Mouse (Mus musculus): ENCODE results near the gene Olfr1297. TPM values are rescaled to one million over a fixed set of nuclear protein-coding genes. Genes with fewer than 3 reads are reported as not detected.

Gene Olfr1297
- total RNA-seq (2014; fragmentation: Nextera tagmentation) (not detected in 2 replicates), total RNA-seq (2017) (0.05 TPM in 1 of 2 replicates, not detected in the other), polyA plus RNA-seq (2012) (not detected in 2 replicates)

DNA sequence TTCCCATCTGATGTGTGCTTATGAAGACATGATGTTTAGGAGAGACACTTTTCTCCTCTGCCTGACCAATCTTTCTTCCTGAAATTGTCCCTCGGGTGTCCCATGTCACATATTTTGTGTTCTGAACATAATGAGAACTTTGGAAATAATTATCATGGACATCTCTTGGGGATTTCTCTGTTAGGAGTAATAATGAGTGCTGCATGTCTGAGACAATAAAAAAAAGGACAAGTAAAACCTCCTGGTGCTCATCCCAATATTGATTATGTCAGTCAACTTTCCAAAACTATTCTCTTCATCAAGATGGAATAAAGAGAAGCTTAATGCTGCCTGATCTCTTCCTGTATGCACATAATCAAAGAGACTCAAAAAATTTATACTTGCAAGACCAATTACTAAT lies at the start of gene Olfr1297:
Gene Olfr1297 (minus strand): TSS at position 101 of the 400 bp plus-strand sequence.
- H3K9me3 ChIP-seq (replicated peaks), result 0 out of 2 replicates have a peak, but pooled peaks cover 2% of the 10 kb centered on the region
- H3K4me1 ChIP-seq (ENCODE audit: insufficient read depth, low read depth, low read length), result no peaks in the 10 kb centered on the region
- no peak for ATAC-seq (ENCODE audit: extremely low read depth, insufficient number of reproducible peaks, low FRiP score, poor library complexity, severe bottlenecking)
- no peak within 1 kb of the TSS for H3K4me3 ChIP-seq (ENCODE audit: low read depth, low read length)
- TF ChIP-seq TAL1 (conservative IDR thresholded peaks at IDR 0.05; ENCODE audit: low read depth, low read length) (no peak), GATA2 (IDR thresholded peaks at IDR 0.05; ENCODE audit: borderline replicate concordance, low read depth, low read length) (no peak), GATA1 (IDR thresholded peaks at IDR 0.05; ENCODE audit: borderline replicate concordance, low read length) (no peak), POLR2AphosphoS5 (IDR thresholded peaks at IDR 0.05; ENCODE audit: insufficient replicate concordance, low read depth, low read length) (no peak), CTCF (IDR thresholded peaks at IDR 0.05; ENCODE audit: low read depth, low read length) (no peak)
- no peaks in the 10 kb centered on the region for H3K36me3 ChIP-seq (replicated peaks)
- H3K27me3 ChIP-seq (ENCODE audit: insufficient read depth, low read length), result no peaks in the 10 kb centered on the region
- DNase-seq (ENCODE audit: low spot score), result no peak

DNA sequence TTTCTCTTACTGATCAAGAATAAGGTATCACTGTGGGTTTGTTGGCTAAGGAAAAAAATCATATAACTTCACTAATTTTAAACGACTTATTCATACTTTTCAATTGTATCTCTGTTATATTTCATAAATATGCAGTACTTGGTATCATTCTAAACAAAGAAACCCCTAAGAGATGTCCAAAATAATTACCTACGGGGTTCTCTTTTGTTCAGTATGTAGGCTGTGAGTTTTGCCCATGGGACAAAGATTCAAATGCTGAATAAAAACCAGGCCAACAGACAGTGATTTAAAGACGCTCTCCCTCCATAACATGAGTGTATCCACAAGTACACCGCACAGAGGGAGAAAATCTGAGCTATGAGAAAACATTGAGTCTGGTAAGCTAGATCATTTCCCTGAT lies 34.8 kb upstream of the Olfr1297 start, which contains the start of gene Olfr1299:
Gene Olfr1299 (plus strand): TSS at position 301 of the 400 bp plus-strand sequence.
- TF ChIP-seq GATA1 (IDR thresholded peaks at IDR 0.05; ENCODE audit: borderline replicate concordance, low read length) (no peak), POLR2AphosphoS5 (IDR thresholded peaks at IDR 0.05; ENCODE audit: insufficient replicate concordance, low read depth, low read length) (no peak), TAL1 (conservative IDR thresholded peaks at IDR 0.05; ENCODE audit: low read depth, low read length) (no peak)
- no peaks in the 10 kb centered on the region for H3K27me3 ChIP-seq (ENCODE audit: insufficient read depth, low read length)
- H3K4me3 ChIP-seq (ENCODE audit: low read depth, low read length), result no peak within 1 kb of the TSS
- H3K4me1 ChIP-seq (ENCODE audit: insufficient read depth, low read depth, low read length), result no peaks in the 10 kb centered on the region
- H3K36me3 ChIP-seq (replicated peaks), result no peaks in the 10 kb centered on the region
- DNase-seq (ENCODE audit: low spot score), result no peak
- no peak for ATAC-seq (ENCODE audit: extremely low read depth, insufficient number of reproducible peaks, low FRiP score, poor library complexity, severe bottlenecking)
- peaks cover 10% of the 10 kb centered on the region; the same call in 1 of the 2 replicates for H3K9me3 ChIP-seq (replicated peaks)

DNA sequence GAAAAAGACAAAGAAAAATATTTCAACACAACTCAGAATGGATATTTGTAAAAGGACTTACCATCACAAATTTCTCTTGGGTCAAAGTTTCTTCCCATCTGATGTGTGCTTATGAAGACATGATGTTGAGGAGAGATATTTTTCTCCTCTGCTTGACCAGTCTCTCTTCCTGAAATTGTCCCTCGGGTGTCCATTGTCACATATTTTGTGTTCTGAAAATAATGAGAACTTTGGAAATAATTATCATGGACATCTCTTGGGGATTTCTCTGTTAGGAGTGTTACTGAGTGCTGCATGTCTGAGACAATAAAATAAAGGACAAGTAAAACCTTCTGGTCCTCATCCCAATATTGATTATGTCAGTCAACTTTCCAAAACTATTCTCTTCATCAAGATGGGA lies 22.8 kb upstream of the Olfr1297 start, which contains the start of gene Olfr1298:
Gene Olfr1298 (minus strand): TSS at position 101 of the 400 bp plus-strand sequence.
- no peak for TF ChIP-seq POLR2AphosphoS5 (IDR thresholded peaks at IDR 0.05; ENCODE audit: insufficient replicate concordance, low read depth, low read length)
- TF ChIP-seq CTCF (IDR thresholded peaks at IDR 0.05; ENCODE audit: low read depth, low read length), result no peak
- TF ChIP-seq GATA1 (IDR thresholded peaks at IDR 0.05; ENCODE audit: borderline replicate concordance, low read length), result no peak
- TF ChIP-seq GATA2 (IDR thresholded peaks at IDR 0.05; ENCODE audit: borderline replicate concordance, low read depth, low read length), result no peak
- no peak for TF ChIP-seq TAL1 (conservative IDR thresholded peaks at IDR 0.05; ENCODE audit: low read depth, low read length)
- no peaks in the 10 kb centered on the region for H3K27me3 ChIP-seq (ENCODE audit: insufficient read depth, low read length)
- H3K9me3 ChIP-seq (replicated peaks), result no peaks in the 10 kb centered on the region
- ATAC-seq (ENCODE audit: extremely low read depth, insufficient number of reproducible peaks, low FRiP score, poor library complexity, severe bottlenecking) (no peak), DNase-seq (ENCODE audit: low spot score) (no peak)
- no peaks in the 10 kb centered on the region for H3K36me3 ChIP-seq (replicated peaks)
- no peaks in the 10 kb centered on the region for H3K4me1 ChIP-seq (ENCODE audit: insufficient read depth, low read depth, low read length)
- H3K4me3 ChIP-seq (ENCODE audit: low read depth, low read length), result no peak within 1 kb of the TSS

DNA sequence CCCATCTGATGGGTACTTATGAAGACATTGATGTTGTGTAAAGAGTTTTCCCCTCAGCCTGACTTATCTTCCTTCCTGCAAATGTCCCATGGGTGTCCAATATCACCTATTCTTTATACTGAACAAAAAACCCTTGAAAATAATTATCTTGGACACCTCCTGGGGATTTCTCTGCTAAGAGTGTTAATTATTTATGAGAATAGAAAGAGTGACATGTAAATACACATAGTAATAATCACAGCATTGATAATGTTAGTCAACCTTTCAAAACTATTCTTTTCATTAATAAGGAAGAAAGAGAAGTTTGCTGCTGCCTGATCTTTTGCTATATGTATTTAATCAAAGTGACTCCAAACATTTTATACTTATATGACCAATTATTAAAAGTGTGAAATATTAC lies 56.7 kb downstream of the Olfr1297 start, which contains the start of gene Olfr1295:
Gene Olfr1295 (minus strand): TSS at position 101 of the 400 bp plus-strand sequence.
- TF ChIP-seq POLR2AphosphoS5 (IDR thresholded peaks at IDR 0.05; ENCODE audit: insufficient replicate concordance, low read depth, low read length), result no peak

More for the DNA sequence above, 56.7 kb downstream of the Olfr1297 start, which contains the start of gene Olfr1295:
- Histone ChIP-seq H3K4me1 (ENCODE audit: insufficient read depth, low read depth, low read length) (no peaks in the 10 kb centered on the region), H3K36me3 (replicated peaks) (no peaks in the 10 kb centered on the region), H3K9me3 (replicated peaks) (no peaks in the 10 kb centered on the region), H3K4me3 (ENCODE audit: low read depth, low read length) (no peak within 1 kb of the TSS), H3K27me3 (ENCODE audit: insufficient read depth, low read length) (no peaks in the 10 kb centered on the region)
- ATAC-seq (ENCODE audit: extremely low read depth, insufficient number of reproducible peaks, low FRiP score, poor library complexity, severe bottlenecking), result no peak
- no peak for DNase-seq (ENCODE audit: low spot score)

Other genes starting within 250 kb of the Olfr1297 start
- not detected in 2 replicates for gene Olfr1286, start 203.4 kb downstream of the Olfr1297 start, total RNA-seq (2014; fragmentation: Nextera tagmentation)
- 0.22 and 0.70 TPM in 2 replicates for gene Olfr1286, start 203.4 kb downstream of the Olfr1297 start, total RNA-seq (2017)
- not detected in 2 replicates for gene Olfr1286, start 203.4 kb downstream of the Olfr1297 start, polyA plus RNA-seq (2012)
- not detected in 2 replicates for gene Olfr1287, start 177.4 kb downstream of the Olfr1297 start, total RNA-seq (2014; fragmentation: Nextera tagmentation)
- 0.11 and 0.12 TPM in 2 replicates for gene Olfr1287, start 177.4 kb downstream of the Olfr1297 start, total RNA-seq (2017)
- gene Olfr1287, start 177.4 kb downstream of the Olfr1297 start, polyA plus RNA-seq (2012), result not detected in 2 replicates
- gene Olfr1288, start 152.4 kb downstream of the Olfr1297 start, total RNA-seq (2014; fragmentation: Nextera tagmentation), result not detected in 2 replicates
- gene Olfr1288, start 152.4 kb downstream of the Olfr1297 start, total RNA-seq (2017), result not detected in 2 replicates
- gene Olfr1288, start 152.4 kb downstream of the Olfr1297 start, polyA plus RNA-seq (2012), result not detected in 2 replicates
- gene Olfr1289, start 145.7 kb downstream of the Olfr1297 start, total RNA-seq (2014; fragmentation: Nextera tagmentation), result not detected in 2 replicates
- gene Olfr1289, start 145.7 kb downstream of the Olfr1297 start, total RNA-seq (2017), result not detected in 2 replicates
- gene Olfr1289, start 145.7 kb downstream of the Olfr1297 start, polyA plus RNA-seq (2012), result not detected in 2 replicates
- not detected in 2 replicates for gene Olfr1290, start 132.7 kb downstream of the Olfr1297 start, total RNA-seq (2014; fragmentation: Nextera tagmentation)
- gene Olfr1290, start 132.7 kb downstream of the Olfr1297 start, total RNA-seq (2017), result not detected in 2 replicates
- gene Olfr1290, start 132.7 kb downstream of the Olfr1297 start, polyA plus RNA-seq (2012), result not detected in 2 replicates
- gene Olfr1291-ps1, start 129.3 kb downstream of the Olfr1297 start, total RNA-seq (2014; fragmentation: Nextera tagmentation), result not detected in 2 replicates
- 0.06 and 0.22 TPM in 2 replicates for gene Olfr1291-ps1, start 129.3 kb downstream of the Olfr1297 start, total RNA-seq (2017)
- not detected in 2 replicates for gene Olfr1291-ps1, start 129.3 kb downstream of the Olfr1297 start, polyA plus RNA-seq (2012)
- gene Olfr1293-ps, start 101.3 kb downstream of the Olfr1297 start, total RNA-seq (2014; fragmentation: Nextera tagmentation), result not detected in 2 replicates
- gene Olfr1293-ps, start 101.3 kb downstream of the Olfr1297 start, total RNA-seq (2017), result 0.05 and 0.06 TPM in 2 replicates
- gene Olfr1293-ps, start 101.3 kb downstream of the Olfr1297 start, polyA plus RNA-seq (2012), result not detected in 2 replicates
- not detected in 2 replicates for gene Olfr1294, start 86.2 kb downstream of the Olfr1297 start, total RNA-seq (2014; fragmentation: Nextera tagmentation)
- gene Olfr1294, start 86.2 kb downstream of the Olfr1297 start, total RNA-seq (2017), result 0.23 TPM in 1 of 2 replicates, not detected in the other
- gene Olfr1294, start 86.2 kb downstream of the Olfr1297 start, polyA plus RNA-seq (2012), result not detected in 2 replicates
- not detected in 2 replicates for gene Olfr1295, start 56.8 kb downstream of the Olfr1297 start, total RNA-seq (2014; fragmentation: Nextera tagmentation)
- 0.05 and 0.17 TPM in 2 replicates for gene Olfr1295, start 56.8 kb downstream of the Olfr1297 start, total RNA-seq (2017)
- not detected in 2 replicates for gene Olfr1295, start 56.8 kb downstream of the Olfr1297 start, polyA plus RNA-seq (2012)
- not detected in 2 replicates for gene Olfr1298, start 22.7 kb upstream of the Olfr1297 start, total RNA-seq (2014; fragmentation: Nextera tagmentation)
- gene Olfr1298, start 22.7 kb upstream of the Olfr1297 start, total RNA-seq (2017), result 0.29 TPM in 1 of 2 replicates, not detected in the other
- not detected in 2 replicates for gene Olfr1298, start 22.7 kb upstream of the Olfr1297 start, polyA plus RNA-seq (2012)
- not detected in 2 replicates for gene Olfr1299, start 34.9 kb upstream of the Olfr1297 start, total RNA-seq (2014; fragmentation: Nextera tagmentation)
- 0.12 and 0.16 TPM in 2 replicates for gene Olfr1299, start 34.9 kb upstream of the Olfr1297 start, total RNA-seq (2017)
- gene Olfr1299, start 34.9 kb upstream of the Olfr1297 start, polyA plus RNA-seq (2012), result not detected in 2 replicates
- not detected in 2 replicates for gene Olfr1301, start 124.5 kb upstream of the Olfr1297 start, total RNA-seq (2014; fragmentation: Nextera tagmentation)
- under 0.01 TPM in 1 of 2 replicates, not detected in the other for gene Olfr1301, start 124.5 kb upstream of the Olfr1297 start, total RNA-seq (2017)
- not detected in 2 replicates for gene Olfr1301, start 124.5 kb upstream of the Olfr1297 start, polyA plus RNA-seq (2012)
- gene Olfr1302, start 150.9 kb upstream of the Olfr1297 start, total RNA-seq (2014; fragmentation: Nextera tagmentation), result not detected in 2 replicates
- gene Olfr1302, start 150.9 kb upstream of the Olfr1297 start, total RNA-seq (2017), result 0.05 TPM in 1 of 2 replicates, not detected in the other
- not detected in 2 replicates for gene Olfr1302, start 150.9 kb upstream of the Olfr1297 start, polyA plus RNA-seq (2012)
- gene Olfr1303, start 193.8 kb upstream of the Olfr1297 start, total RNA-seq (2014; fragmentation: Nextera tagmentation), result not detected in 2 replicates
- not detected in 2 replicates for gene Olfr1303, start 193.8 kb upstream of the Olfr1297 start, total RNA-seq (2017)
- not detected in 2 replicates for gene Olfr1303, start 193.8 kb upstream of the Olfr1297 start, polyA plus RNA-seq (2012)